Comparison of ENCODE assay signal across 10 mouse cellular contexts in the genomic region with DNA sequence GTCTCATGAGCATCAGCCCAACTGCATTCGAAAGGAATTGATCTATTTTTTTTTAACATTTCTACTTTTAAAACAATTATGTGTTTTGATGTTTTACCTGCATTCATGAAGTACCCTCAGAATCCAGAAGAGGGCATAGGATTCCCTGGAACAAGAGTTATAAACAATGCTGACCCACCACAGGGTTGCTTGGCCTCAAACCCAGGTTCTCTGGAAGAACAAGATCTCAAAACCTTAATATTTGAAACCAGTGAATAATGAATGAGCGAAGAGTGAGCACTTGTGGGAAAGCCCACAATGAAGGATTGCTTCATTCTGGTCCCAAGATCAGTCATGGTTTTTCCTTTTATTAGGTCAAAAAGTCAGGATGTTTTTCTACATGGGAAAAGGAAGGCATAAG.
DNase-seq lines count a peak whose midpoint lies in the region; ATAC-seq and TF ChIP-seq lines count a peak whose summit lies in the region.
"Had no signal": no experiment of that assay in that cellular context is flagged by ENCODE, and none has a peak within 500 bp of the region (broad histone marks: within the 10 kb centered on the region; RNA-seq: fewer than 3 reads in every experiment).

No protein-coding gene starts in this region.

- intact Hi-C loops in gastrocnemius, adult 2 months (cut with DNase I): loop anchor here (5.0 kb wide), 2 partner anchors 47 to 77 kb away; a partner anchor contains a TSS
- intact Hi-C loops in gastrocnemius, postnatal 36 days (cut with DNase I): no loop called here

- H3K27me3 ChIP-seq in liver, postnatal 0 days (ENCODE audit: insufficient read depth, low read length): no peaks in the 10 kb centered on the region
- H3K27me3 ChIP-seq in liver, embryonic 12.5 days (replicated peaks): no peaks in the 10 kb centered on the region
- H3K27me3 ChIP-seq: embryonic facial prominence, embryonic 12.5 days; heart, embryonic 13.5 days had no signal

- TF ChIP-seq CTCF in gastrocnemius, adult 2 months (IDR thresholded peaks at IDR 0.05): peak; percentile 61
- TF ChIP-seq CTCF in liver, postnatal 0 days (IDR thresholded peaks at IDR 0.05; ENCODE audit: low read depth): peak; percentile 31; the same call in 1 of the 2 replicates

- H3K4me1 ChIP-seq in liver, postnatal 0 days (ENCODE audit: insufficient read depth): no peaks in the 10 kb centered on the region
- no peaks in the 10 kb centered on the region for H3K4me1 ChIP-seq in liver, embryonic 12.5 days
- H3K4me1 ChIP-seq: embryonic facial prominence, embryonic 12.5 days had no signal

- H3K9me3 ChIP-seq in liver, postnatal 0 days (ENCODE audit: low read length): no peaks in the 10 kb centered on the region
- H3K9me3 ChIP-seq in liver, embryonic 12.5 days (replicated peaks): no peaks in the 10 kb centered on the region
- H3K9me3 ChIP-seq: embryonic facial prominence, embryonic 12.5 days; heart, embryonic 13.5 days had no signal

- 68% methylated on average over 2 of the region's 2 CpGs for WGBS in liver, postnatal 0 days (ENCODE audit: insufficient replicate concordance)
- 57% methylated on average over 2 of the region's 2 CpGs for WGBS in liver, embryonic 12.5 days (ENCODE audit: insufficient replicate concordance)

- no peak for ATAC-seq in liver, postnatal 0 days
- ATAC-seq in liver, embryonic 12.5 days: no peak
- peak; percentile 47; the same call in 1 of the 2 replicates for ATAC-seq in common myeloid progenitor, adult 5-6 weeks (replicated peaks; ENCODE audit: low read depth, poor library complexity, severe bottlenecking)

- H3K36me3 ChIP-seq in liver, postnatal 0 days (replicated peaks; ENCODE audit: insufficient read depth, low read length): no peaks in the 10 kb centered on the region
- H3K36me3 ChIP-seq in liver, embryonic 12.5 days: no peaks in the 10 kb centered on the region
- H3K36me3 ChIP-seq: embryonic facial prominence, embryonic 12.5 days; heart, embryonic 13.5 days had no signal

- no peak overlapping the region for H3K4me2 ChIP-seq in liver, postnatal 0 days (ENCODE audit: low read depth, low read length)
- H3K4me2 ChIP-seq in liver, embryonic 12.5 days: no peak overlapping the region
- H3K4me2 ChIP-seq: embryonic facial prominence, embryonic 12.5 days; heart, embryonic 13.5 days had no signal

- no peak for DNase-seq in gastrocnemius, adult 2 months
- no peak for DNase-seq in gastrocnemius, postnatal 36 days
- DNase-seq in liver, postnatal 0 days: no peak
- DNase-seq in lung, postnatal 25 days (ENCODE audit: low spot score): peak; percentile 37
- DNase-seq in layer of hippocampus, postnatal 10 days (ENCODE audit: low spot score in 2 of 2): no peak
- DNase-seq in right cerebral cortex, postnatal 10 days (ENCODE audit: low spot score in 2 of 2): no peak

- TF ChIP-seq EP300 in liver, postnatal 0 days (IDR thresholded peaks at IDR 0.05; ENCODE audit: low read depth): no peak

- H3K4me3 ChIP-seq in gastrocnemius, adult 2 months: no peak overlapping the region
- no peak overlapping the region for H3K4me3 ChIP-seq in liver, postnatal 0 days (ENCODE audit: low read depth, low read length)
- no peak overlapping the region for H3K4me3 ChIP-seq in liver, embryonic 12.5 days
- H3K4me3 ChIP-seq: embryonic facial prominence, embryonic 12.5 days; heart, embryonic 13.5 days had no signal

- H3K9ac ChIP-seq in liver, postnatal 0 days (replicated peaks): no peak overlapping the region
- H3K9ac ChIP-seq in liver, embryonic 12.5 days: no peak overlapping the region
- H3K9ac ChIP-seq: embryonic facial prominence, embryonic 12.5 days; heart, embryonic 13.5 days had no signal

- H3K27ac ChIP-seq in gastrocnemius, adult 2 months: peak overlapping the region; percentile 73
- no peak overlapping the region for H3K27ac ChIP-seq in liver, postnatal 0 days (ENCODE audit: low read depth)
- no peak overlapping the region for H3K27ac ChIP-seq in liver, embryonic 12.5 days
- H3K27ac ChIP-seq: heart, embryonic 13.5 days had no signal
